Mouse (Mus musculus) forebrain, postnatal 0 days (tissue): Measurements from ENCODE around the gene Palm2. TPM values are rescaled to one million over a fixed set of nuclear protein-coding genes. Genes with fewer than 3 reads are reported as not detected.

Experiments
- ATAC-seq: fragments of 200-750 bp; cut with Nextera tagmentation; 2 replicates; pipeline ENCODE4 v1.8.0; 2017; ENCODE audit warnings: mild to moderate bottlenecking, moderate library complexity
- DNase-seq: peaks from one replicate; pipeline ENCODE4 v3.0.0-alpha.2; 2015
- H3K27ac ChIP-seq: fragments of 300-500 bp; sonication (generic); 2 replicates; pipeline ENCODE4 v1.5.1; 2014; ENCODE audit warnings: low read depth, mild to moderate bottlenecking, antibody characterized with exemption, low read length, moderate library complexity, mixed read lengths
- H3K27me3 ChIP-seq: fragments of 300-500 bp; sonication (generic); 2 replicates; pipeline ENCODE4 v1.6.1; 2014; ENCODE audit warnings: mild to moderate bottlenecking, low read length, mixed read lengths; ENCODE audit not compliant: insufficient read depth
- H3K36me3 ChIP-seq: fragments of 300-500 bp; sonication (generic); 2 replicates; pipeline ENCODE4 v1.6.1; 2014; ENCODE audit warnings: mild to moderate bottlenecking, moderate library complexity; ENCODE audit not compliant: insufficient read depth
- H3K4me1 ChIP-seq: fragments of 300-500 bp; sonication (generic); 2 replicates; pipeline ENCODE4 v1.6.1; 2014; ENCODE audit warnings: antibody characterized with exemption; ENCODE audit not compliant: insufficient read depth
- H3K4me2 ChIP-seq: fragments of 300-500 bp; sonication (generic); 2 replicates; pipeline ENCODE4 v1.6.1; 2014; ENCODE audit warnings: low read depth, mild to moderate bottlenecking, moderate library complexity
- H3K4me3 ChIP-seq: fragments of 300-500 bp; sonication (generic); 2 replicates; pipeline ENCODE4 v1.5.1; 2014; ENCODE audit warnings: low read depth, low read length, mixed read lengths
- H3K9ac ChIP-seq: fragments of 300-500 bp; sonication (generic); 2 replicates; pipeline ENCODE4 v1.6.1; 2014; ENCODE audit warnings: mild to moderate bottlenecking
- H3K9me3 ChIP-seq: fragments of 300-500 bp; sonication (generic); 2 replicates; pipeline ENCODE4 v1.6.1; 2016; ENCODE audit warnings: low read length
- CTCF ChIP-seq: sonication (generic); IDR thresholded peaks from 2 replicates; pipeline ENCODE4 v1.5.1; 2016; ENCODE audit warnings: antibody characterized with exemption, control low read depth, low read depth
- WGBS: fragments of 180-500 bp; shearing (Covaris S2); extraction: QIAGEN DNeasy Blood & Tissue Kit; methylation state at CpG from one replicate; pipeline ENCODE4 v1.1.7; 2014; 5-methylcytosine and 5-hydroxymethylcytosine counted together
- polyA plus RNA-seq: library from polyadenylated mRNA; unstranded; fragments of >200 nt; fragmentation: Nextera tagmentation; extraction: Ambion mirVana; gene quantifications from 2 replicates; pipeline ENCODE4 v1.2.1, GENCODE M21; 2015
- total RNA-seq: library from RNA; depleted of rRNA; stranded (reverse); fragments of >200 nt; gene quantifications from 2 replicates; pipeline ENCODE4 v1.2.3, GENCODE M21; 2014

Gene Palm2
- total and polyA plus RNA-seq, 2 experiments from 2014 or later = 16.9 to 21.1 TPM

DNA sequence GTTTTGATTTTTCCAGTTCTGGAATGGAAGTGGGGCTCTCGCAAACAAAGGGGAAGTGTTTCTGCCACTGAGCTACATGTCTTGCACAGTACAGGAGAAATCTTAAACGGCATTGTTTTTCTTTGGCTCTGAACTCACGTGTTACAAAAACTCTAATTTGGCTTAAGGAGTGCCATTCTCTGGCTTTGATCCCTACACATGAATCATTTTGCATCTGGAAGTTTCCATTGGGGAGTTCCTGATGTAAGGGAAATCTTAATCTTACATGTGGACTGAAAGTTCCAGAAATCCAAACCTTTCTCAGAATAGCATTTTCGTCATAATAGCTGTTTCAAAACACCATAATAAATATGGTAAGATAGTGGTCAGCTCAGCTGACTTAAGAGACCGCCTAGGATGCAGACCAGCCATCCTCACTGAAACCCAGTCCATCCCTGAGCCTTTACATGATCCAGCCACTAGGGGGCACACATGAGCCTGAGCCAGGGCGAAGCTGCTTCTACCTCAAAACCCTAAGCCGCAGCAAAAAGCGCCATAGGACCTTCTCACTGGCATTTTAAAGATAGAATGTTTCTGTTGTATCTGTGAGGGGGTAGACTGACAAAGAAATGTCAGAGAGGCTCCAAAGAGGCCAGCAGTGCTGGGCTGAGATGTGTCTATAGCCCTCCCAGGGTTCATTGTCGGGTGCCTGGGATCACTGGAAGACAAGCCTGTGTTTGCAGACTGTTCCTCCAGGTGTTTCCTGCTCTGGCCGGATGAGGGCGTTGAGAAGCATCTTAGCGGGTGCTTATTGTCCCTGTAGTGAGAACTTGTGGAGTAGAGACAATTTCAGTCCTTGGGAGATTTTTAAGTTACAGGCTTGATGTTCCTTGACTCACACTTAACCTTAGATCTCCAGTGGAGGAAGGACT, 239.2 kb downstream of the Palm2 start:
- peak; percentile 95 for TF ChIP-seq CTCF
- Histone ChIP-seq H3K4me3 (no peak overlapping the region; the same call in 1 of the 2 replicates), H3K9ac (no peak overlapping the region), H3K9me3 (no peaks in the 10 kb centered on the region), H3K27me3 (no peaks in the 10 kb centered on the region), H3K36me3 (no peaks in the 10 kb centered on the region), H3K4me2 (peak overlapping the region; percentile 40), H3K27ac (no peak overlapping the region), H3K4me1 (peaks cover 4% of the 10 kb centered on the region; the same call in 1 of the 2 replicates)
- peak; percentile 79 for ATAC-seq
- WGBS = 12% methylated on average over 12 of the region's 12 CpGs
- DNase-seq = peak; percentile 87

DNA sequence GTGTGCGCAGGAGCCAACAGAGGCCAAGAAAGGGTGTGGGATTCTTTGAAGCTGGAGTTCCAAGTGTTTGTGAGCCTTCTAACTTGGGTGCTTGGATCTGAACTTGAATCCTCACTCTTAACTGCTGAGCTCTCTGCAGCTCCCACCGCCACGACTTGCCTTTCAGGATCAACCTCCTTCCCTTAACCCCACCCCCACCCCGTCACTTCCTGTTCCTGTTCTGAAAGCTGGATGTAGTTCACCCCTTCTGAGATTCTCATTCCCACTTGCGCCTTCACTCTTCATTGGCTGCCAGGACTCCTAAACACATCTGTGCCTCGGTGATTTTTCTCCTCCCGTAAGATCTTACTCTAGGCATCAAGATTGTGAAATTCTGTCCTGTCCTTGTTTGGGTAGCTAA, 240.3 kb downstream of the Palm2 start:
- no peak overlapping the region for H3K9ac ChIP-seq
- WGBS = 78% methylated on average over 7 of the region's 7 CpGs
- H3K4me3 ChIP-seq = no peak overlapping the region
- no peak overlapping the region for H3K27ac ChIP-seq
- no peaks in the 10 kb centered on the region for H3K36me3 ChIP-seq
- H3K27me3 ChIP-seq = no peaks in the 10 kb centered on the region
- no peaks in the 10 kb centered on the region for H3K9me3 ChIP-seq
- no peak overlapping the region for H3K4me2 ChIP-seq
- no peak for ATAC-seq
- no peak for DNase-seq
- no peak for TF ChIP-seq CTCF
- H3K4me1 ChIP-seq = peaks cover 4% of the 10 kb centered on the region; the same call in 1 of the 2 replicates

- Histone ChIP-seq H3K27me3 (no peaks in the 10 kb centered on the region), H3K36me3 (no peaks in the 10 kb centered on the region), H3K4me2 (peak overlapping the region; percentile 26; the same call in 1 of the 2 replicates), H3K9ac (no peak overlapping the region), H3K4me1 (peaks cover 4% of the 10 kb centered on the region; the same call in 1 of the 2 replicates), H3K9me3 (no peaks in the 10 kb centered on the region), H3K4me3 (no peak overlapping the region), H3K27ac (no peak overlapping the region)
- no peak for DNase-seq
- ATAC-seq = no peak
- 2% methylated on average over 13 of the region's 13 CpGs for WGBS
- no peak for TF ChIP-seq CTCF
Observed at GRCm38 (mm10) chr4:57675387-57675786, 241.3 kb downstream of the Palm2 start.

DNA sequence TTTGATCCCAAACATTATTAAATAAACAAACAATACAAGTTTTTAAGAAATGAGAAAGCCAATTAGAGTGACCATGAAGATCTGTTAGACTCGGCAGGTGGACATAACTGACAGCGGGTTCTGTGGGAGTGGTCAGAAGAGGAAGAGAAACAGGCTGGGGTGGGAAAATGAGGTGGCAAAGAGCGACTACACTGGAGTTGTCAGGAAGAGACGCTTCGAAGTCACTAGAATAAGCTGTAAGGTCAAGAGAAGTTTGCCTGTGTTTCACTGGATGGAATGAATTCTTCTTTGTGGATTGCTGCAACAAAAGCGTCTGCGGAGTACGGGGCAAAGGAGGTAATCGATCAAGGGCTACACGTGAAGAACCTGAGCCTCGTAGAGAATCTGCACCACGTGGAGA, 243.9 kb downstream of the Palm2 start:
- Histone ChIP-seq H3K27me3 (no peaks in the 10 kb centered on the region), H3K4me2 (no peak overlapping the region), H3K36me3 (no peaks in the 10 kb centered on the region), H3K27ac (no peak overlapping the region), H3K9me3 (no peaks in the 10 kb centered on the region), H3K4me1 (peaks cover 4% of the 10 kb centered on the region; the same call in 1 of the 2 replicates), H3K4me3 (no peak overlapping the region), H3K9ac (no peak overlapping the region)
- DNase-seq (no peak), ATAC-seq (no peak)
- TF ChIP-seq CTCF = no peak
- 86% methylated on average over 12 of the region's 12 CpGs for WGBS

DNA sequence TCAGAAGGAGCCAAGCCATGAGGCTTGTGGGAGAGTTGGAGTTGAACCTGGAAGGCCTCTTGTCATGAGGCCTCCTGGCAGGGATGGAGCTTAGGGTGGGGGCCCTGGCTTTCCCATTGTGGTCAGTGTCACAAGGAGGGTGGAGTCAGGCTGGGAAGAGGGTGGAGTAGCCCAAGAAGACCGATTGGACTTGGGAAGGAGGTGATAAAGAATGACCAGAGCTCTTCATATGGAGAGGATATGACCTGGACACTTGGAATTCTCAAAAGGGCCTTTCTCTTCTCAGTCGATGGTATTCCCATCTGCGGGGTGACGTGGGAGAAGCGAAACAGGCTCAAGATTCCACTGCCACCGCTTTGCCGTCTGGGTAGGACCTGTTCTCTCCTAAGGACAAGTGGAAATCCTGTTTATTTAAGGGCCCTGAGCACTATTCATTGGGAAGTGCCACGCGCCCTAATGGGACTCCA, 245.0 kb downstream of the Palm2 start:
- Histone ChIP-seq H3K27me3 (no peaks in the 10 kb centered on the region), H3K4me1 (no peaks in the 10 kb centered on the region; the same call in 1 of the 2 replicates), H3K4me2 (no peak overlapping the region), H3K27ac (no peak overlapping the region), H3K9ac (no peak overlapping the region), H3K4me3 (no peak overlapping the region), H3K36me3 (no peaks in the 10 kb centered on the region), H3K9me3 (no peaks in the 10 kb centered on the region)
- no peak for DNase-seq
- WGBS = 86% methylated on average over 9 of the region's 9 CpGs
- TF ChIP-seq CTCF = no peak
- ATAC-seq = no peak

DNA sequence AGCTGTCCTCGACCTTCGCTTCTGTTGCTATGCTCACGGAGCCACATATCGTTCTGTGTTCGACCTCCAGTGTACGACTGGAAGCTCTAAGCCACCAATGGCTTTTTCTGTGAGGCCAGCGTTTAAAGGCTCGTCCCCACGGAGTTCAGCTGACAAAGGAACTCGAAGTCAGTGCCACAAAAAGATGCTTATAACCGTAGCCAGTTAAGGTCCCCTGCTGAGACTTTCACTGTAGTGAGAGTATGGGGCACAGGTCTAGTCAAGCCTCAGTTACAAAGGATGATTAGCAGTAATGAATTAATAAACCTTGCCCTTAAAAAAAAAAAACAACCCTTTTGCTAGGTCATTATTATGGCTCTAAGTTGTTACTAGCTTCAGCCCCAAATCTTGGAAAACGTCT, 246.1 kb downstream of the Palm2 start:
- no peak for TF ChIP-seq CTCF
- ATAC-seq (no peak), DNase-seq (no peak)
- no peak overlapping the region for H3K9ac ChIP-seq
- no peak overlapping the region for H3K27ac ChIP-seq
- no peak overlapping the region for H3K4me2 ChIP-seq
- H3K4me1 ChIP-seq = no peaks in the 10 kb centered on the region; the same call in 1 of the 2 replicates
- 60% methylated on average over 12 of the region's 12 CpGs for WGBS
- H3K27me3 ChIP-seq = no peaks in the 10 kb centered on the region
- H3K9me3 ChIP-seq = no peaks in the 10 kb centered on the region
- H3K4me3 ChIP-seq = no peak overlapping the region
- no peaks in the 10 kb centered on the region for H3K36me3 ChIP-seq

DNA sequence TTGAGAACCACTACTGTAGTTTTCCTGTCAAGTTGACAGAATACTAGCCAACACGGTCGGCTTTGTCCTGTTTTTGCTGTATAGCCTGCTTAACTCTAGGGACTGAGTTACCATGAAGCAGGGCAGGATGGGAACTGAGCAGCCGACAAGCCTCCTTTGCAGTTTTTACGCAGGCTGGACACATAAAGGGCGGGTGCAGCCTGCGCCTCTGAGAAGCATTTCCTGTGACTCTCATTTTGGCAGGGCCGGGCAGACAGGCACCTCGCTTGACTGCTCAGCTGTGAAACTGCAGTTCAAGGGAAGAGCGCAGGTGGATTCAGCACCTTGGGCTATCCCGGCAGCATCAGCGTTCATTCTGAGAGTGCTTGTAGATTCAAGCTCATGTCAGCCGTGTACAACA, 247.5 kb downstream of the Palm2 start:
- Histone ChIP-seq H3K36me3 (no peaks in the 10 kb centered on the region), H3K4me1 (no peaks in the 10 kb centered on the region; the same call in 1 of the 2 replicates), H3K27ac (no peak overlapping the region), H3K9me3 (no peaks in the 10 kb centered on the region), H3K4me3 (no peak overlapping the region), H3K4me2 (no peak overlapping the region), H3K27me3 (no peaks in the 10 kb centered on the region), H3K9ac (no peak overlapping the region)
- no peak for TF ChIP-seq CTCF
- no peak for DNase-seq
- WGBS = 72% methylated on average over 12 of the region's 12 CpGs
- ATAC-seq = no peak
